Mouse (Mus musculus) layer of hippocampus, postnatal 14 days (tissue): ENCODE results near the gene Ppp1r17. TPM values are rescaled to one million over a fixed set of nuclear protein-coding genes. Genes with fewer than 3 reads are reported as not detected.

Experiments used
- DNase-seq, 2 experiments: peaks; one replicate each; pipeline ENCODE4 v3.0.0; 2021 to 2022; ENCODE audit warnings: low spot score in 2 of 2, mixed read lengths in 1 of 2
- long read RNA-seq, 2 experiments: library from polyadenylated mRNA; stranded (forward); transcript quantifications; one replicate each; pipeline ENCODE4 v2.0.0; 2021
- total RNA-seq, 2 experiments: library from RNA; stranded (reverse); gene quantifications; 2 replicates each; pipeline ENCODE4 v1.2.3; 2021

Ppp1r17 gene
- total RNA-seq: 1 to 10 TPM; 1.1 to 1.2 TPM
- long read RNA-seq, experiment 1: 0 reads
- long read RNA-seq, experiment 2, partial matches to known transcripts: 0 of 7 reads
- long read RNA-seq, experiment 2, other reads (novel, unspliced or antisense): 3 of 7 reads

GRCm38 (mm10) chr6:56017291-56017994 lies at the start of gene Ppp1r17:
Ppp1r17 (plus strand) TSS chr6:56017497.
- no peak for DNase-seq

- DNase-seq: peak; percentile 21 to 64
Observed at GRCm38 (mm10) chr6:55972998-55973397, 44.3 kb upstream of the Ppp1r17 start.

GRCm38 (mm10) chr6:55979766-55980165 lies 37.5 kb upstream of the Ppp1r17 start:
- DNase-seq: no peak

- no peak for DNase-seq
Observed at GRCm38 (mm10) chr6:56008711-56009110, 8.6 kb upstream of the Ppp1r17 start.

GRCm38 (mm10) chr6:56012384-56012783 lies 4.9 kb upstream of the Ppp1r17 start:
- no peak for DNase-seq

- DNase-seq: no peak
Observed at GRCm38 (mm10) chr6:56019632-56020031, 2.3 kb downstream of the Ppp1r17 start.

- no peak for DNase-seq
Observed at GRCm38 (mm10) chr6:56025533-56025932, 8.2 kb downstream of the Ppp1r17 start.

- DNase-seq: no peak
Observed at GRCm38 (mm10) chr6:56027318-56027717, 10.0 kb downstream of the Ppp1r17 start.

GRCm38 (mm10) chr6:56027966-56028365 lies 10.7 kb downstream of the Ppp1r17 start:
- DNase-seq: no peak

- DNase-seq: no peak
Observed at GRCm38 (mm10) chr6:56029986-56030385, 12.7 kb downstream of the Ppp1r17 start.

GRCm38 (mm10) chr6:56032231-56032630 lies 14.9 kb downstream of the Ppp1r17 start:
- DNase-seq: no peak

GRCm38 (mm10) chr6:56035054-56035453 lies 17.8 kb downstream of the Ppp1r17 start:
- DNase-seq: no peak

GRCm38 (mm10) chr6:56039476-56040055 lies 22.3 kb downstream of the Ppp1r17 start:
- DNase-seq: no peak

GRCm38 (mm10) chr6:56044270-56044669 lies 27.0 kb downstream of the Ppp1r17 start:
- DNase-seq: no peak

GRCm38 (mm10) chr6:56044716-56045115 lies 27.4 kb downstream of the Ppp1r17 start:
- no peak for DNase-seq

- DNase-seq: no peak
Observed at GRCm38 (mm10) chr6:56048580-56048979, 31.3 kb downstream of the Ppp1r17 start.

- peak in 1 of 2 experiments; percentile 69 for DNase-seq
Observed at GRCm38 (mm10) chr6:56049104-56049503, 31.8 kb downstream of the Ppp1r17 start.

- peak in 1 of 2 experiments; percentile 15 for DNase-seq
Observed at GRCm38 (mm10) chr6:56063736-56064135, 46.4 kb downstream of the Ppp1r17 start.

GRCm38 (mm10) chr6:56066632-56067282 lies 49.5 kb downstream of the Ppp1r17 start:
- peak; percentile 52 to 58 for DNase-seq

- DNase-seq: no peak
Observed at GRCm38 (mm10) chr6:56068516-56068915, 51.2 kb downstream of the Ppp1r17 start.

GRCm38 (mm10) chr6:56076378-56076805 lies 59.1 kb downstream of the Ppp1r17 start:
- peak in 1 of 2 experiments; percentile 36 for DNase-seq
